Mouse (Mus musculus) CH12.LX (cell line): ENCODE measurements around the gene Itga6. TPM values are rescaled to one million over a fixed set of nuclear protein-coding genes. Genes with fewer than 3 reads are reported as not detected.

ENCODE experiments used
- DNase-seq: peaks from one replicate; pipeline ENCODE4 v3.0.0-alpha.2; 2013; ENCODE audit errors: extremely low read depth
- H3K27ac ChIP-seq: 2 replicates; pipeline ENCODE4 v1.5.1; 2012; ENCODE audit warnings: low read depth, mild to moderate bottlenecking, control low read depth, moderate library complexity; ENCODE audit not compliant: insufficient read depth
- H3K27me3 ChIP-seq: replicated peaks from 2 replicates; pipeline ENCODE3; 2012; ENCODE audit warnings: inconsistent platforms
- H3K36me3 ChIP-seq, 2 experiments: replicated peaks in 1 of 2; 2 replicates each; pipeline versions ENCODE3 to v1.6.1; 2012; ENCODE audit warnings: inconsistent platforms in 1 of 2, low read length in 1 of 2, mild to moderate bottlenecking in 1 of 2, mixed read lengths in 1 of 2, moderate library complexity in 1 of 2; ENCODE audit not compliant: control insufficient read depth in 1 of 2, insufficient read depth in 1 of 2
- H3K4me1 ChIP-seq, 2 experiments: 2 replicates each; pipeline ENCODE4 v1.6.1; 2012; ENCODE audit warnings: inconsistent platforms in 1 of 2, moderate library complexity in 1 of 2; ENCODE audit not compliant: insufficient read depth in 2 of 2, control insufficient read depth in 1 of 2
- H3K4me2 ChIP-seq: 2 replicates; pipeline ENCODE4 v1.6.1; 2012; ENCODE audit warnings: low read depth, mild to moderate bottlenecking, control low read depth; ENCODE audit not compliant: poor library complexity, insufficient read depth, severe bottlenecking
- H3K4me3 ChIP-seq, 3 experiments: fragments of 150-350 bp in 1 of 3; sonication (generic) in 1 of 3; replicated peaks in 1 of 3; 2 replicates each; pipeline versions ENCODE3 to v1.5.1; 2011 to 2012; ENCODE audit warnings: low read depth in 2 of 3, low read length in 2 of 3, mild to moderate bottlenecking in 2 of 3, moderate library complexity in 2 of 3, control low read depth in 1 of 3, improper control_type of control experiment in 1 of 3, inconsistent platforms in 1 of 3, mixed read lengths in 1 of 3; ENCODE audit not compliant: poor library complexity in 1 of 3
- H3K79me2 ChIP-seq: replicated peaks from 2 replicates; pipeline ENCODE4 v1.6.1; 2012; ENCODE audit warnings: mild to moderate bottlenecking, moderate library complexity; ENCODE audit not compliant: control insufficient read depth, poor library complexity, insufficient read depth, severe bottlenecking; ENCODE audit errors: extremely low read depth
- H3K9ac ChIP-seq: 2 replicates; pipeline ENCODE4 v1.6.1; 2012; ENCODE audit warnings: low read depth, mild to moderate bottlenecking, control low read depth, moderate library complexity; ENCODE audit not compliant: insufficient read depth
- H3K9me3 ChIP-seq: replicated peaks from 2 replicates; pipeline ENCODE3; 2012; ENCODE audit warnings: low read length, inconsistent platforms, mixed read lengths
- BHLHE40 ChIP-seq: IDR thresholded peaks from 2 replicates; pipeline ENCODE4 v1.6.1; 2011; ENCODE audit warnings: mild to moderate bottlenecking, low read depth, low read length, improper control_type of control experiment
- CHD2 ChIP-seq: IDR thresholded peaks from 2 replicates; pipeline ENCODE4 v1.6.1; 2011; ENCODE audit warnings: low read length, improper control_type of control experiment
- CTCF ChIP-seq, 2 experiments: IDR thresholded peaks in 1 of 2; conservative IDR thresholded peaks in 1 of 2; 2 replicates each; pipeline ENCODE4 v1.5.1; 2011 to 2012; ENCODE audit warnings: low read depth in 2 of 2, low read length in 2 of 2, improper control_type of control experiment in 1 of 2, inconsistent platforms in 1 of 2, mild to moderate bottlenecking in 1 of 2, moderate library complexity in 1 of 2
- E2F4 ChIP-seq: IDR thresholded peaks from 2 replicates; pipeline ENCODE4 v1.6.1; 2011; ENCODE audit warnings: low read depth, low read length, improper control_type of control experiment; ENCODE audit not compliant: insufficient replicate concordance
- EP300 ChIP-seq: IDR thresholded peaks from 2 replicates; pipeline ENCODE4 v1.6.1; 2011; ENCODE audit warnings: low read length, improper control_type of control experiment
- IRF4 ChIP-seq: IDR thresholded peaks from 2 replicates; pipeline ENCODE4 v1.6.1; 2014; ENCODE audit warnings: low read depth, mild to moderate bottlenecking, inconsistent platforms, low read length, improper control_type of control experiment
- JUN ChIP-seq: IDR thresholded peaks from 2 replicates; pipeline ENCODE4 v1.6.1; 2011; ENCODE audit warnings: low read depth, mild to moderate bottlenecking, low read length, improper control_type of control experiment, moderate library complexity; ENCODE audit not compliant: insufficient read depth
- KAT2A ChIP-seq: IDR thresholded peaks from 2 replicates; pipeline ENCODE4 v1.6.1; 2012; ENCODE audit warnings: low read length, improper control_type of control experiment, inconsistent platforms; ENCODE audit not compliant: insufficient replicate concordance
- MEF2A ChIP-seq: IDR thresholded peaks from 2 replicates; pipeline ENCODE4 v1.6.1; 2014; ENCODE audit warnings: low read depth, mild to moderate bottlenecking, inconsistent platforms, low read length, improper control_type of control experiment, borderline replicate concordance
- MYC ChIP-seq: IDR thresholded peaks from 2 replicates; pipeline ENCODE4 v1.6.1; 2011; ENCODE audit warnings: low read depth, mild to moderate bottlenecking, improper control_type of control experiment, low read length
- NELFE ChIP-seq: IDR thresholded peaks from 2 replicates; pipeline ENCODE4 v1.6.1; 2011; ENCODE audit warnings: low read depth, low read length, improper control_type of control experiment
- RAD21 ChIP-seq: IDR thresholded peaks from 2 replicates; pipeline ENCODE4 v1.6.1; 2011; ENCODE audit warnings: low read depth, mild to moderate bottlenecking, low read length, improper control_type of control experiment, moderate library complexity
- RCOR1 ChIP-seq: conservative IDR thresholded peaks from 2 replicates; pipeline ENCODE4 v1.6.1; 2012; ENCODE audit warnings: low read depth, mild to moderate bottlenecking, inconsistent platforms, low read length, improper control_type of control experiment
- SIN3A ChIP-seq: IDR thresholded peaks from 2 replicates; pipeline ENCODE4 v1.6.1; 2012; ENCODE audit warnings: low read length, improper control_type of control experiment, inconsistent platforms
- SMC3 ChIP-seq: IDR thresholded peaks from 2 replicates; pipeline ENCODE4 v1.6.1; 2011; ENCODE audit warnings: low read depth, low read length, improper control_type of control experiment
- TCF12 ChIP-seq: IDR thresholded peaks from 2 replicates; pipeline ENCODE4 v1.6.1; 2014; ENCODE audit warnings: low read depth, mild to moderate bottlenecking, inconsistent platforms, low read length, improper control_type of control experiment
- UBTF ChIP-seq: IDR thresholded peaks from 2 replicates; pipeline ENCODE4 v1.6.1; 2012; ENCODE audit warnings: low read depth, mild to moderate bottlenecking, inconsistent platforms, low read length, improper control_type of control experiment, moderate library complexity
- USF1 ChIP-seq: IDR thresholded peaks from 2 replicates; pipeline ENCODE4 v1.6.1; 2014; ENCODE audit warnings: low read depth, mild to moderate bottlenecking, inconsistent platforms, low read length, improper control_type of control experiment
- USF2 ChIP-seq: conservative IDR thresholded peaks from 2 replicates; pipeline ENCODE4 v1.6.1; 2011; ENCODE audit warnings: low read depth, low read length, improper control_type of control experiment
- ZNF384 ChIP-seq: IDR thresholded peaks from 2 replicates; pipeline ENCODE4 v1.6.1; 2012; ENCODE audit warnings: low read depth, low read length, improper control_type of control experiment, inconsistent platforms
- dilution Hi-C: fragments of 300-500 bp; cut with MboI; formaldehyde crosslinking; loops from 2 replicates; pipeline ENCODE4 v1.14.3; 2020; ENCODE audit warnings: low sequenced_read_pairs; ENCODE audit not compliant: extremely low pct_unique_long_range_greater_than_20kb, extremely low pct_ligation_motif_present
- in situ Hi-C: fragments of 300-500 bp; cut with MboI; formaldehyde crosslinking; loops from 3 replicates; pipeline ENCODE4 v1.14.3; 2019; ENCODE audit warnings: low sequenced_read_pairs, low pct_ligation_motif_present, low pct_unique_long_range_greater_than_20kb, mixed read lengths
- polyA plus RNA-seq: library from polyadenylated mRNA; unstranded; fragments of >175 nt; gene quantifications from 2 replicates; pipeline ENCODE4 v1.2.1, GENCODE M21; 2012; ENCODE audit warnings: low read depth; ENCODE audit not compliant: insufficient read length
- total RNA-seq, 2 experiments: library from RNA; depleted of rRNA; stranded (reverse); fragments of 300-350 nt in 1 of 2; fragments of >200 nt in 1 of 2; gene quantifications; 2 replicates each; pipeline ENCODE4 v1.2.3; 2012 to 2014

The Itga6 gene
- total and polyA plus RNA-seq, 3 experiments: 6.1 to 13.9 (median 10.9) TPM

DNA sequence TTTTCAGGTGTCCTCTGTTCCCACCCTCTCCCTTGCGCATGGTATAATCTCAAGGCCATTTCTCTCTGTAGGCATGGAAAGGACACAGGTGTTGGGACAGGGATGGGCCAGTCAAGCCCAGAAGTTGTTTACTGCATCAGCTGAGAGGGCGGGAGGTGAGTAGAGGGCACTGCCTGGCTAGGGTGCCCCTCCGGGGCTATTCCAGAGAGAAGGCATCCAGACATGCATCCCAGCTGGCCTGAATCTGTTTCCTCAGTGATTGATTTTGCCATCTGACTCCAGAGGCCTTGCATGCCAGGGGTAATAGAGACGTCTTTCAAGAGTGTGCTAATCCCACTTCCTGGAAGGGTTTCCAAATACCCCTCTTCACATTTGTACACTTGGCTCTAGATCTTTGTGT lies 14.7 kb downstream of the Itga6 start:
- H3K9me3 ChIP-seq: peaks cover 4% of the 10 kb centered on the region
- H3K27ac ChIP-seq: no peak overlapping the region
- H3K4me2 ChIP-seq: no peak overlapping the region
- no peak for TF ChIP-seq UBTF
- TF ChIP-seq EP300: no peak
- no peak for TF ChIP-seq SIN3A
- TF ChIP-seq E2F4: no peak
- TF ChIP-seq RCOR1: no peak
- no peak for TF ChIP-seq IRF4
- TF ChIP-seq CTCF (conservative IDR thresholded peaks at IDR 0.05 in 1 of 2, IDR thresholded peaks at IDR 0.05 in 1 of 2; ENCODE audit: low read depth in 2 of 2, low read length in 2 of 2): no peak
- TF ChIP-seq BHLHE40: no peak
- no peak for TF ChIP-seq MEF2A
- no peak for TF ChIP-seq MYC
- no peak for TF ChIP-seq TCF12
- no peak for TF ChIP-seq RAD21
- TF ChIP-seq KAT2A: no peak
- TF ChIP-seq, all 38 proteins: peak for 0
- in situ Hi-C loops: no loop called here
- Histone ChIP-seq H3K36me3 (no peaks in the 10 kb centered on the region), H3K4me1 (no peaks in the 10 kb centered on the region; a peak in 1 of 4 replicates), H3K79me2 (no peaks in the 10 kb centered on the region), H3K27me3 (no peaks in the 10 kb centered on the region), H3K4me3 (no peak overlapping the region), H3K9ac (no peak overlapping the region)
- dilution Hi-C loops: no loop called here
- DNase-seq: no peak

GRCm38 (mm10) chr2:71761081-71761480 lies 15.7 kb downstream of the Itga6 start:
- dilution Hi-C loops: no loop called here
- Histone ChIP-seq H3K9ac (no peak overlapping the region), H3K9me3 (peaks cover 4% of the 10 kb centered on the region), H3K36me3 (no peaks in the 10 kb centered on the region), H3K4me1 (no peaks in the 10 kb centered on the region; a peak in 1 of 4 replicates), H3K79me2 (no peaks in the 10 kb centered on the region), H3K27ac (no peak overlapping the region), H3K4me2 (no peak overlapping the region), H3K27me3 (no peaks in the 10 kb centered on the region), H3K4me3 (no peak overlapping the region)
- in situ Hi-C loops: no loop called here
- TF ChIP-seq CTCF (conservative IDR thresholded peaks at IDR 0.05 in 1 of 2, IDR thresholded peaks at IDR 0.05 in 1 of 2; ENCODE audit: low read depth in 2 of 2, low read length in 2 of 2) (0 out of 4 replicates have a peak, but pooled peaks of 1 of the 2 experiments have one; percentile 1), IRF4 (no peak), SIN3A (no peak), MYC (no peak), SMC3 (no peak), CHD2 (no peak)
- DNase-seq: no peak

GRCm38 (mm10) chr2:71764525-71764924 lies 19.1 kb downstream of the Itga6 start:
- Histone ChIP-seq H3K9me3 (peaks cover 4% of the 10 kb centered on the region), H3K36me3 (no peaks in the 10 kb centered on the region), H3K79me2 (no peaks in the 10 kb centered on the region), H3K27me3 (no peaks in the 10 kb centered on the region), H3K4me3 (no peak overlapping the region), H3K27ac (no peak overlapping the region), H3K4me1 (no peaks in the 10 kb centered on the region), H3K4me2 (no peak overlapping the region), H3K9ac (no peak overlapping the region)
- in situ Hi-C loops (no loop called here), dilution Hi-C loops (no loop called here)
- DNase-seq: no peak
- TF ChIP-seq USF1 (no peak), KAT2A (no peak), USF2 (no peak), ZNF384 (no peak), NELFE (no peak), E2F4 (no peak), RCOR1 (no peak), JUN (no peak), SIN3A (no peak), SMC3 (no peak)
